Comparison of ENCODE assay signal across 17 mouse cellular contexts in genomic region chr2:6229597-6230290, GRCm38 (mm10). TPM values are rescaled to one million over a fixed set of nuclear protein-coding genes. Genes with fewer than 3 reads are reported as not detected.
DNase-seq lines count a peak whose midpoint lies in the region; ATAC-seq and TF ChIP-seq lines count a peak whose summit lies in the region.
"Had no signal": no experiment of that assay in that cellular context is flagged by ENCODE, and none has a peak within 500 bp of the region (broad histone marks: within the 10 kb centered on the region; RNA-seq: fewer than 3 reads in every experiment).

No protein-coding gene starts in this region.

- H3K27me3 ChIP-seq in forebrain, postnatal 0 days (ENCODE audit: insufficient read depth, low read length): no peaks in the 10 kb centered on the region
- H3K27me3 ChIP-seq in forebrain, embryonic 12.5 days: no peaks in the 10 kb centered on the region
- H3K27me3 ChIP-seq in neural tube, embryonic 15.5 days (replicated peaks): no peaks in the 10 kb centered on the region
- H3K27me3 ChIP-seq: heart, embryonic 15.5 days; neural tube, embryonic 13.5 days; stomach, embryonic 15.5 days had no signal

- DNase-seq in forebrain, postnatal 0 days: peak; percentile 28
- peak; percentile 23 to 33 for DNase-seq in layer of hippocampus, adult 8-10 months (ENCODE audit: low spot score in 2 of 2)
- DNase-seq in layer of hippocampus, postnatal 25 days (ENCODE audit: extremely low spot score in 1 of 2, low spot score in 1 of 2): no peak
- DNase-seq in brain, adult 2 months (ENCODE audit: low read depth, low spot score): peak; percentile 33
- no peak for DNase-seq in adrenal gland, postnatal 25 days
- DNase-seq: kidney, adult 8-10 months; kidney, postnatal 36 days; lung, embryonic 14.5 days; spleen, adult 18-20 months; thymus, postnatal 14 days had no signal

- peak; percentile 53 for ATAC-seq in forebrain, postnatal 0 days
- no peak for ATAC-seq in forebrain, embryonic 12.5 days (ENCODE audit: low FRiP score)
- peak; percentile 59 for ATAC-seq in common myeloid progenitor, adult 5-6 weeks (replicated peaks; ENCODE audit: low read depth, poor library complexity, severe bottlenecking)
- ATAC-seq in neural tube, embryonic 15.5 days (ENCODE audit: low FRiP score): no peak

- WGBS in forebrain, postnatal 0 days: 71% methylated on average over 5 of the region's 5 CpGs
- WGBS in forebrain, embryonic 12.5 days: 77% methylated on average over 5 of the region's 5 CpGs
- WGBS in neural tube, embryonic 15.5 days: 81% methylated on average over 5 of the region's 5 CpGs

- H3K9ac ChIP-seq in forebrain, postnatal 0 days: no peak overlapping the region
- no peak overlapping the region for H3K9ac ChIP-seq in forebrain, embryonic 12.5 days
- no peak overlapping the region for H3K9ac ChIP-seq in neural tube, embryonic 15.5 days (replicated peaks)
- H3K9ac ChIP-seq: heart, embryonic 15.5 days; lung, embryonic 14.5 days; neural tube, embryonic 13.5 days; stomach, embryonic 15.5 days had no signal

- no peaks in the 10 kb centered on the region for H3K9me3 ChIP-seq in forebrain, postnatal 0 days (ENCODE audit: low read length)
- H3K9me3 ChIP-seq in forebrain, embryonic 12.5 days: peaks cover 5% of the 10 kb centered on the region; the same call in 1 of the 2 replicates
- no peaks in the 10 kb centered on the region for H3K9me3 ChIP-seq in neural tube, embryonic 15.5 days (replicated peaks)
- H3K9me3 ChIP-seq: heart, embryonic 15.5 days; neural tube, embryonic 13.5 days; stomach, embryonic 15.5 days had no signal

- H3K27ac ChIP-seq in forebrain, postnatal 0 days (ENCODE audit: low read depth, low read length): no peak overlapping the region
- no peak overlapping the region for H3K27ac ChIP-seq in forebrain, embryonic 12.5 days
- no peak overlapping the region for H3K27ac ChIP-seq in neural tube, embryonic 15.5 days (replicated peaks)
- H3K27ac ChIP-seq: heart, embryonic 15.5 days; neural tube, embryonic 13.5 days; stomach, embryonic 15.5 days had no signal

- H3K4me1 ChIP-seq in forebrain, postnatal 0 days (ENCODE audit: insufficient read depth): peaks cover 9% of the 10 kb centered on the region
- no peaks in the 10 kb centered on the region for H3K4me1 ChIP-seq in forebrain, embryonic 12.5 days
- no peaks in the 10 kb centered on the region; the same call in 1 of the 2 replicates for H3K4me1 ChIP-seq in neural tube, embryonic 15.5 days
- H3K4me1 ChIP-seq: neural tube, embryonic 13.5 days; stomach, embryonic 15.5 days had no signal

- no peaks in the 10 kb centered on the region for H3K36me3 ChIP-seq in forebrain, postnatal 0 days (ENCODE audit: insufficient read depth)
- H3K36me3 ChIP-seq in forebrain, embryonic 12.5 days (replicated peaks): no peaks in the 10 kb centered on the region
- no peaks in the 10 kb centered on the region for H3K36me3 ChIP-seq in neural tube, embryonic 15.5 days
- H3K36me3 ChIP-seq: heart, embryonic 15.5 days; neural tube, embryonic 13.5 days; stomach, embryonic 15.5 days had no signal

- TF ChIP-seq CTCF in forebrain, postnatal 0 days (IDR thresholded peaks at IDR 0.05; ENCODE audit: low read depth): no peak

- H3K4me3 ChIP-seq in forebrain, postnatal 0 days (ENCODE audit: low read depth, low read length): no peak overlapping the region
- no peak overlapping the region for H3K4me3 ChIP-seq in forebrain, embryonic 12.5 days (replicated peaks)
- H3K4me3 ChIP-seq in neural tube, embryonic 15.5 days (replicated peaks): no peak overlapping the region
- H3K4me3 ChIP-seq: heart, embryonic 15.5 days; neural tube, embryonic 13.5 days; stomach, embryonic 15.5 days had no signal

- H3K4me2 ChIP-seq in forebrain, postnatal 0 days (ENCODE audit: low read depth): no peak overlapping the region
- H3K4me2 ChIP-seq in forebrain, embryonic 12.5 days: no peak overlapping the region
- H3K4me2 ChIP-seq in neural tube, embryonic 15.5 days: no peak overlapping the region
- H3K4me2 ChIP-seq: heart, embryonic 15.5 days; lung, embryonic 14.5 days; neural tube, embryonic 13.5 days; stomach, embryonic 15.5 days had no signal

RNA-seq across cellular contexts. Expression of gene Echdc3, which starts 16.9 kb away (rescaled TPM):
- total RNA-seq in forebrain, postnatal 0 days (2014; rRNA removed): 1.5 TPM in 2 replicates
- 0.96 and 1.5 TPM in 2 replicates for polyA plus RNA-seq in forebrain, postnatal 0 days (2015; fragmentation: Nextera tagmentation; extraction: Ambion mirVana)
- 1.1 and 2.9 TPM in 2 replicates for polyA plus RNA-seq in forebrain, embryonic 12.5 days (2016; fragmentation: Nextera tagmentation; extraction: Ambion mirVana)
- total RNA-seq in layer of hippocampus, adult 8-10 months (2022): 1 to 10 TPM in 2 of 4 experiments, under 1 TPM in 2; 0.23 to 1.5 (median 0.90) TPM
- under 1 TPM; 0.66 to 0.85 TPM for total RNA-seq in layer of hippocampus, postnatal 25 days (2021)
- total RNA-seq in common myeloid progenitor, adult 5-6 weeks (2017): 0.78 TPM in 1 of 2 replicates, not detected in the other
- total RNA-seq in adrenal gland, postnatal 25 days (2021): 46.5 and 70.4 TPM in 2 replicates
- 1.3 and 3.2 TPM in 2 replicates for polyA plus RNA-seq in neural tube, embryonic 15.5 days (2015; fragmentation: Nextera tagmentation; extraction: Ambion mirVana)
- total RNA-seq: monocyte, adult 5-6 weeks had no signal

Comparison
In these comparisons a context has a peak if more than half of its experiments do, and no peak if none do; other contexts are left out.
1. ATAC-seq: peak in forebrain, postnatal 0 days (single experiment) and common myeloid progenitor, adult 5-6 weeks (single experiment); none in forebrain, embryonic 12.5 days (single experiment) and neural tube, embryonic 15.5 days (single experiment).
2. DNase-seq: peak in forebrain, postnatal 0 days (single experiment), layer of hippocampus, adult 8-10 months (2 of 2) and brain, adult 2 months (single experiment); none in layer of hippocampus, postnatal 25 days (0 of 2) and adrenal gland, postnatal 25 days (single experiment).
3. RNA of gene Echdc3, which starts 16.9 kb away (total RNA-seq): 46.5 to 70.4 TPM in adrenal gland, postnatal 25 days; 1.5 TPM in forebrain, postnatal 0 days, 0.23 to 1.5 TPM in layer of hippocampus, adult 8-10 months, 0.66 to 0.85 TPM in layer of hippocampus, postnatal 25 days and 0.78 TPM in common myeloid progenitor, adult 5-6 weeks; every median in the first group is over 10 times any median in the second.